27 mouse cellular contexts compared by ENCODE assay signal in genomic region chr16:69302549-69302948, GRCm38 (mm10).
A peak's percentile ranks its signal among the peaks of the same experiment; 100 is the strongest.
DNase-seq lines count a peak whose midpoint lies in the region; ATAC-seq and TF ChIP-seq lines count a peak whose summit lies in the region.
"Had no signal": no experiment of that assay in that cellular context is flagged by ENCODE, and none has a peak within 500 bp of the region (broad histone marks: within the 10 kb centered on the region; RNA-seq: fewer than 3 reads in every experiment).

No protein-coding gene starts in this region.

- no peaks in the 10 kb centered on the region for H3K4me1 ChIP-seq in heart, adult 2 months (ENCODE audit: control insufficient read depth, insufficient read depth, low read length)
- no peaks in the 10 kb centered on the region for H3K4me1 ChIP-seq in heart, embryonic 12.5 days (replicated peaks)
- H3K4me1 ChIP-seq in hindbrain, embryonic 10.5 days (replicated peaks), result no peaks in the 10 kb centered on the region
- no peaks in the 10 kb centered on the region for H3K4me1 ChIP-seq in hindbrain, embryonic 13.5 days (replicated peaks)
- H3K4me1 ChIP-seq: embryonic facial prominence, embryonic 10.5 days; embryonic facial prominence, embryonic 15.5 days; forebrain, embryonic 12.5 days; heart, embryonic 15.5 days; liver, embryonic 12.5 days; midbrain, embryonic 12.5 days had no signal

- H3K27me3 ChIP-seq in heart, adult 2 months (ENCODE audit: control insufficient read depth, insufficient read depth, low read length), result no peaks in the 10 kb centered on the region
- no peaks in the 10 kb centered on the region for H3K27me3 ChIP-seq in heart, embryonic 12.5 days (replicated peaks)
- no peaks in the 10 kb centered on the region for H3K27me3 ChIP-seq in hindbrain, embryonic 10.5 days (ENCODE audit: insufficient read depth, poor library complexity, severe bottlenecking)
- H3K27me3 ChIP-seq in hindbrain, embryonic 13.5 days, result no peaks in the 10 kb centered on the region
- H3K27me3 ChIP-seq: embryonic facial prominence, embryonic 15.5 days; forebrain, embryonic 12.5 days; heart, embryonic 15.5 days; liver, embryonic 12.5 days; midbrain, embryonic 12.5 days had no signal

- H3K4me3 ChIP-seq in heart, adult 2 months, result no peak overlapping the region
- H3K4me3 ChIP-seq in heart, embryonic 12.5 days, result no peak overlapping the region
- H3K4me3 ChIP-seq in hindbrain, embryonic 10.5 days, result no peak overlapping the region
- no peak overlapping the region for H3K4me3 ChIP-seq in hindbrain, embryonic 13.5 days
- H3K4me3 ChIP-seq: embryonic facial prominence, embryonic 10.5 days; embryonic facial prominence, embryonic 15.5 days; forebrain, embryonic 12.5 days; heart, embryonic 15.5 days; liver, embryonic 12.5 days; midbrain, embryonic 12.5 days had no signal

- H3K9ac ChIP-seq in heart, adult 2 months (ENCODE audit: low read depth, low read length), result no peak overlapping the region
- no peak overlapping the region for H3K9ac ChIP-seq in heart, embryonic 12.5 days
- H3K9ac ChIP-seq in hindbrain, embryonic 13.5 days, result no peak overlapping the region
- H3K9ac ChIP-seq: embryonic facial prominence, embryonic 15.5 days; forebrain, embryonic 12.5 days; forebrain, postnatal 0 days; heart, embryonic 15.5 days; hindbrain, embryonic 14.5 days; liver, embryonic 12.5 days; liver, postnatal 0 days; midbrain, embryonic 12.5 days had no signal

- no peak overlapping the region for H3K27ac ChIP-seq in heart, adult 2 months
- no peak overlapping the region for H3K27ac ChIP-seq in heart, embryonic 12.5 days (ENCODE audit: poor library complexity, severe bottlenecking)
- no peak overlapping the region for H3K27ac ChIP-seq in hindbrain, embryonic 10.5 days
- no peak overlapping the region for H3K27ac ChIP-seq in hindbrain, embryonic 13.5 days
- H3K27ac ChIP-seq: embryonic facial prominence, embryonic 10.5 days; embryonic facial prominence, embryonic 15.5 days; forebrain, embryonic 12.5 days; heart, embryonic 15.5 days; hindbrain, embryonic 14.5 days; liver, embryonic 12.5 days; midbrain, embryonic 12.5 days had no signal

- intact Hi-C loops in heart, adult 2 months (cut with DNase I), result no loop called here

- H3K9me3 ChIP-seq in heart, embryonic 12.5 days (replicated peaks), result no peaks in the 10 kb centered on the region
- H3K9me3 ChIP-seq in hindbrain, embryonic 10.5 days, result no peaks in the 10 kb centered on the region
- H3K9me3 ChIP-seq in hindbrain, embryonic 13.5 days, result no peaks in the 10 kb centered on the region
- H3K9me3 ChIP-seq: embryonic facial prominence, embryonic 10.5 days; embryonic facial prominence, embryonic 15.5 days; forebrain, embryonic 12.5 days; heart, embryonic 15.5 days; liver, embryonic 12.5 days; midbrain, embryonic 12.5 days had no signal

- TF ChIP-seq POLR2A in heart, adult 2 months (IDR thresholded peaks at IDR 0.05; ENCODE audit: insufficient read depth, low read depth, low read length), result no peak

- H3K79me2 ChIP-seq in heart, adult 2 months (replicated peaks; ENCODE audit: control insufficient read depth, insufficient read depth, low read length), result no peaks in the 10 kb centered on the region

- no peaks in the 10 kb centered on the region for H3K36me3 ChIP-seq in heart, adult 2 months (ENCODE audit: control insufficient read depth, insufficient read depth, low read length)
- no peaks in the 10 kb centered on the region for H3K36me3 ChIP-seq in heart, embryonic 12.5 days
- H3K36me3 ChIP-seq in hindbrain, embryonic 10.5 days, result no peaks in the 10 kb centered on the region
- H3K36me3 ChIP-seq in hindbrain, embryonic 13.5 days, result no peaks in the 10 kb centered on the region
- H3K36me3 ChIP-seq: embryonic facial prominence, embryonic 10.5 days; embryonic facial prominence, embryonic 15.5 days; forebrain, embryonic 12.5 days; heart, embryonic 15.5 days; liver, embryonic 12.5 days; midbrain, embryonic 12.5 days had no signal

- WGBS in heart, adult 2 months, result 22% methylated on average over 2 of the region's 2 CpGs
- WGBS in heart, embryonic 12.5 days, result 29% methylated on average over 2 of the region's 2 CpGs
- WGBS in hindbrain, embryonic 10.5 days, result 31% methylated on average over 2 of the region's 2 CpGs
- 27% methylated on average over 2 of the region's 2 CpGs for WGBS in hindbrain, embryonic 13.5 days

- no peak for TF ChIP-seq CTCF in heart, adult 2 months (IDR thresholded peaks at IDR 0.05)

- H3K4me2 ChIP-seq in heart, embryonic 12.5 days, result no peak overlapping the region
- no peak overlapping the region for H3K4me2 ChIP-seq in hindbrain, embryonic 13.5 days
- H3K4me2 ChIP-seq: embryonic facial prominence, embryonic 15.5 days; forebrain, embryonic 12.5 days; heart, embryonic 15.5 days; hindbrain, embryonic 14.5 days; liver, embryonic 12.5 days; midbrain, embryonic 12.5 days had no signal

- TF ChIP-seq EP300 in heart, adult 2 months (IDR thresholded peaks at IDR 0.05; ENCODE audit: insufficient read depth, low read depth, low read length), result 0 out of 2 replicates have a peak, but pooled peaks have one; percentile 30

- peak; percentile 3 for DNase-seq in cerebellum, adult 9-10 months
- DNase-seq in cerebellum, adult 8-10 months, result no peak
- peak in 1 of 2 experiments; percentile 8 for DNase-seq in heart, adult 2 months
- DNase-seq in hindbrain, embryonic 10.5 days (ENCODE audit: low spot score), result peak; percentile 15
- DNase-seq in A20 (ENCODE audit: low read depth, low spot score), result peak; percentile 37
- no peak for DNase-seq in layer of hippocampus, postnatal 10 days (ENCODE audit: low spot score in 2 of 2)
- DNase-seq: adrenal gland, postnatal 14 days; cerebellum, adult 18-20 months; forebrain, postnatal 0 days; kidney, adult 2 months; kidney, postnatal 4 days; layer of hippocampus, postnatal 36 days; left cerebral cortex, postnatal 4 days; liver, postnatal 0 days; lung, postnatal 36 days; retina, postnatal 1 day; right cerebral cortex, postnatal 14 days had no signal

- ATAC-seq in heart, embryonic 12.5 days (ENCODE audit: insufficient number of reproducible peaks, low FRiP score), result no peak
- no peak for ATAC-seq in hindbrain, embryonic 13.5 days (ENCODE audit: low FRiP score)
- ATAC-seq: CD4-positive, CD25-positive, alpha-beta regulatory T cell, adult 4 months; forebrain, postnatal 0 days; liver, embryonic 12.5 days; liver, postnatal 0 days had no signal

Comparison
In these comparisons a context has a peak if more than half of its experiments do, and no peak if none do; other contexts are left out.
1. DNase-seq: peak in cerebellum, adult 9-10 months (single experiment), hindbrain, embryonic 10.5 days (single experiment) and A20 (single experiment); none in cerebellum, adult 8-10 months (single experiment) and layer of hippocampus, postnatal 10 days (0 of 2).